Comparison of ENCODE assay signal across 9 mouse cellular contexts in the genomic region with DNA sequence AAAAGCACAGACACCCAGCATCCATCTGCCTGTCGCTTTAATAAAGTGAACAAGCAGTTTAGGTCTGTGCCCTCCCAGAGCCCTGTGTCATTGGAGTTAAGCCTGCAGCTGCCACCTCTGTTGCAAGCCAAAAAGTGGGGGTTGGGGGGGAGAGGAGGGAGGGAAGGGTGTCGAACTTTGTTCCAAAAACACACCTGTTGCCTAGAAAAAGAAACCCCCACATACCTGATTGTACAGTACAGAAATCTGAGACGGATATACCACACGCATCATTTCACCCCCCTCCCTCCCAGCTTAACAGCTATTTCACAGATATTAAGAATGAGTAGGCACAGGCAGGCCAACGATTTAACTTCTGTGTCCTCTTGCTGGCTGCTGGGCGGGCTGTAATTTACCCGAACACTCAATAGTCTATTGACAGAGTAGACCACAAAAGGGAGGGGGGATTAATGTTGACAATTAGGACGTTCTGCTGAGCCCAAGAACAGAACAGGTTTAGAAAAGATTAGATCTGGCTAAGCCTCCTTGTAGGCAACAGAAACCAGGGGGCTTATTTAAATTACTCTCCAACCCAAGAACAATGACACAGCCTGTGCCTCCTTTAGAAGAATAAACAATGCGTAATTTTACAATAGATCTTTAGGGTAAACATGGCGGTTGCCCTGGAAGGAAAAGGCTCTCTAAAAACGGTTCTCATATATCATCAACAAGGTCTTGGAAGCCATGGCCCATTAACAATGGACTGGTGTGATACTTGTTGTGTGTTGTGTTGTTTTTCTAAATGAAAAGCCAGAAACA. TPM values are rescaled to one million over a fixed set of nuclear protein-coding genes. Genes with fewer than 3 reads are reported as not detected.
A peak's percentile ranks its signal among the peaks of the same experiment; 100 is the strongest.
DNase-seq lines count a peak whose midpoint lies in the region; ATAC-seq and TF ChIP-seq lines count a peak whose summit lies in the region.
"Had no signal": no experiment of that assay in that cellular context is flagged by ENCODE, and none has a peak within 500 bp of the region (broad histone marks: within the 10 kb centered on the region; RNA-seq: fewer than 3 reads in every experiment).

No protein-coding gene starts in this region.

- no peak for TF ChIP-seq POLR2A in liver, adult 2 months (IDR thresholded peaks at IDR 0.05; ENCODE audit: extremely low read depth, insufficient read depth, low read length)

- no peaks in the 10 kb centered on the region for H3K36me3 ChIP-seq in liver, adult 2 months (ENCODE audit: control insufficient read depth, insufficient read depth, low read length)
- H3K36me3 ChIP-seq in stomach, embryonic 15.5 days = no peaks in the 10 kb centered on the region
- H3K36me3 ChIP-seq: G1E had no signal

- no peak overlapping the region for H3K27ac ChIP-seq in liver, adult 2 months (replicated peaks; ENCODE audit: insufficient read depth, low read depth, low read length)
- no peak overlapping the region for H3K27ac ChIP-seq in stomach, embryonic 15.5 days

- no peak overlapping the region for H3K4me3 ChIP-seq in liver, adult 2 months (ENCODE audit: insufficient read depth, low read depth, low read length)
- H3K4me3 ChIP-seq in stomach, embryonic 15.5 days (replicated peaks) = no peak overlapping the region

- H3K4me2 ChIP-seq in stomach, embryonic 15.5 days = peak overlapping the region; percentile 19

- 32% methylated on average over 11 of the region's 11 CpGs for WGBS in liver, adult 2 months
- WGBS in stomach, embryonic 15.5 days = 21% methylated on average over 11 of the region's 11 CpGs

- peak; percentile 49 for DNase-seq in left cerebral cortex, postnatal 4 days
- no peak for DNase-seq in left cerebral cortex, postnatal 10 days (ENCODE audit: extremely low spot score in 1 of 2, low spot score in 2 of 2)
- DNase-seq in forelimb bud, embryonic 11.5 days (ENCODE audit: low read depth, low spot score) = peak; percentile 55
- DNase-seq in liver, adult 2 months (ENCODE audit: extremely low read depth, low read depth, low spot score) = peak; percentile 6
- no peak for DNase-seq in urinary bladder, postnatal 36 days (ENCODE audit: low spot score in 2 of 2)
- DNase-seq in right cerebral cortex, postnatal 4 days = no peak
- no peak for DNase-seq in right cerebral cortex, postnatal 14 days

- H3K4me1 ChIP-seq in liver, adult 2 months (ENCODE audit: control insufficient read depth, insufficient read depth, low read length) = no peaks in the 10 kb centered on the region
- no peaks in the 10 kb centered on the region for H3K4me1 ChIP-seq in stomach, embryonic 15.5 days

- no peaks in the 10 kb centered on the region for H3K27me3 ChIP-seq in liver, adult 2 months (ENCODE audit: control insufficient read depth, insufficient read depth, low read length)
- H3K27me3 ChIP-seq in stomach, embryonic 15.5 days (replicated peaks) = no peaks in the 10 kb centered on the region

- no peak for TF ChIP-seq CTCF in liver, adult 2 months (IDR thresholded peaks at IDR 0.05; ENCODE audit: low read depth, low read length)

- H3K79me2 ChIP-seq in liver, adult 2 months (ENCODE audit: control insufficient read depth, insufficient read depth, low read length) = no peaks in the 10 kb centered on the region

- H3K9ac ChIP-seq in liver, adult 2 months (ENCODE audit: low read depth, low read length) = no peak overlapping the region
- H3K9ac ChIP-seq in stomach, embryonic 15.5 days = no peak overlapping the region

- no peak for ATAC-seq in stomach, embryonic 15.5 days (ENCODE audit: insufficient read depth, low FRiP score, low read depth)

- intact Hi-C loops in left cerebral cortex, postnatal 4 days (cut with DNase I) = no loop called here
- intact Hi-C loops in left cerebral cortex, postnatal 10 days (cut with DNase I) = no loop called here

- no peaks in the 10 kb centered on the region for H3K9me3 ChIP-seq in stomach, embryonic 15.5 days
- H3K9me3 ChIP-seq: G1E had no signal

RNA-seq across cellular contexts. Expression of gene Cap2, which starts 32.7 kb away (rescaled TPM):
- 10 to 100 TPM; 23.1 to 23.6 TPM for total RNA-seq in left cerebral cortex, postnatal 4 days (2021)
- 10 to 100 TPM; 86.0 to 95.9 TPM for total RNA-seq in left cerebral cortex, postnatal 10 days (2021)
- total RNA-seq in liver, adult 2 months (2014; rRNA removed) = 0.09 and 0.13 TPM in 2 replicates
- polyA plus RNA-seq in liver, adult 2 months (2012; rRNA removed) = 0.63 TPM in 1 of 2 replicates, not detected in the other
- 9.7 and 11.7 TPM in 2 replicates for polyA plus RNA-seq in stomach, embryonic 15.5 days (2015; fragmentation: Nextera tagmentation; extraction: Ambion mirVana)
- polyA plus RNA-seq: G1E had no signal

Comparison
In these comparisons a context has a peak if more than half of its experiments do, and no peak if none do; other contexts are left out.
1. DNase-seq: peak in left cerebral cortex, postnatal 4 days (single experiment), forelimb bud, embryonic 11.5 days (single experiment) and liver, adult 2 months (single experiment); none in left cerebral cortex, postnatal 10 days (0 of 2), urinary bladder, postnatal 36 days (0 of 2), right cerebral cortex, postnatal 4 days (single experiment) and right cerebral cortex, postnatal 14 days (single experiment).
2. RNA of gene Cap2, which starts 32.7 kb away (total RNA-seq): 86.0 to 95.9 TPM in left cerebral cortex, postnatal 10 days and 23.1 to 23.6 TPM in left cerebral cortex, postnatal 4 days; 0.09 to 0.13 TPM in liver, adult 2 months; every median in the first group is over 10 times any median in the second.